Mouse (Mus musculus) embryonic facial prominence, embryonic 12.5 days (tissue): ENCODE measurements around the gene Phc1. TPM values are rescaled to one million over a fixed set of nuclear protein-coding genes. Genes with fewer than 3 reads are reported as not detected.

ENCODE experiments used
- ATAC-seq: fragments of 200-750 bp; cut with Nextera tagmentation; 2 replicates; pipeline ENCODE4 v1.8.0; 2017; ENCODE audit not compliant: insufficient number of reproducible peaks, insufficient read depth, low FRiP score, low TSS enrichment
- H3K27ac ChIP-seq: fragments of 300-500 bp; sonication (generic); 2 replicates; pipeline ENCODE4 v1.5.1; 2016; ENCODE audit warnings: mild to moderate bottlenecking
- H3K27me3 ChIP-seq: fragments of 300-500 bp; sonication (generic); 2 replicates; pipeline ENCODE4 v1.6.1; 2016; ENCODE audit warnings: mild to moderate bottlenecking, moderate library complexity
- H3K36me3 ChIP-seq: fragments of 300-500 bp; sonication (generic); 2 replicates; pipeline ENCODE4 v1.6.1; 2016; ENCODE audit warnings: mild to moderate bottlenecking
- H3K4me1 ChIP-seq: fragments of 300-500 bp; sonication (generic); 2 replicates; pipeline ENCODE4 v1.6.1; 2016
- H3K4me2 ChIP-seq: fragments of 300-500 bp; sonication (generic); replicated peaks from 2 replicates; pipeline ENCODE4 v1.6.1; 2016; ENCODE audit warnings: mild to moderate bottlenecking, moderate library complexity
- H3K4me3 ChIP-seq: fragments of 300-500 bp; sonication (generic); 2 replicates; pipeline ENCODE4 v1.5.1; 2016; ENCODE audit warnings: mild to moderate bottlenecking
- H3K9ac ChIP-seq: fragments of 300-500 bp; sonication (generic); 2 replicates; pipeline ENCODE4 v1.6.1; 2016; ENCODE audit warnings: mild to moderate bottlenecking, moderate library complexity
- H3K9me3 ChIP-seq: fragments of 300-500 bp; sonication (generic); 2 replicates; pipeline ENCODE4 v1.6.1; 2016; ENCODE audit warnings: mild to moderate bottlenecking, moderate library complexity
- WGBS: fragments of 180-500 bp; shearing (Covaris S2); methylation state at CpG from one replicate; pipeline ENCODE4 v1.1.7; 2016; 5-methylcytosine and 5-hydroxymethylcytosine counted together
- polyA plus RNA-seq: library from polyadenylated mRNA; unstranded; fragments of >200 nt; fragmentation: Nextera tagmentation; extraction: Ambion mirVana; gene quantifications from 2 replicates; pipeline ENCODE4 v1.2.1, GENCODE M21; 2016

Phc1 gene
- polyA plus RNA-seq, 1 experiment from 2014 or later, result 30.0 TPM

- Histone ChIP-seq H3K36me3 (peaks cover 46% of the 10 kb centered on the region), H3K9ac (no peak overlapping the region), H3K27me3 (no peaks in the 10 kb centered on the region), H3K4me1 (peaks cover 14% of the 10 kb centered on the region), H3K9me3 (no peaks in the 10 kb centered on the region), H3K4me3 (no peak overlapping the region), H3K27ac (no peak overlapping the region), H3K4me2 (no peak overlapping the region)
- no peak for ATAC-seq
- 83% methylated on average over 7 of the region's 7 CpGs for WGBS
Measured at GRCm38 (mm10) chr6:122334786-122335340, 5.5 kb downstream of the Phc1 start.

- Histone ChIP-seq H3K27me3 (no peaks in the 10 kb centered on the region), H3K4me1 (peaks cover 8% of the 10 kb centered on the region), H3K36me3 (peaks cover 62% of the 10 kb centered on the region), H3K4me2 (no peak overlapping the region), H3K27ac (no peak overlapping the region), H3K9me3 (no peaks in the 10 kb centered on the region), H3K9ac (no peak overlapping the region), H3K4me3 (no peak overlapping the region)
- ATAC-seq, result no peak
- 90% methylated on average over 13 of the region's 13 CpGs for WGBS
Measured at GRCm38 (mm10) chr6:122333081-122333612, 7.2 kb downstream of the Phc1 start.

DNA sequence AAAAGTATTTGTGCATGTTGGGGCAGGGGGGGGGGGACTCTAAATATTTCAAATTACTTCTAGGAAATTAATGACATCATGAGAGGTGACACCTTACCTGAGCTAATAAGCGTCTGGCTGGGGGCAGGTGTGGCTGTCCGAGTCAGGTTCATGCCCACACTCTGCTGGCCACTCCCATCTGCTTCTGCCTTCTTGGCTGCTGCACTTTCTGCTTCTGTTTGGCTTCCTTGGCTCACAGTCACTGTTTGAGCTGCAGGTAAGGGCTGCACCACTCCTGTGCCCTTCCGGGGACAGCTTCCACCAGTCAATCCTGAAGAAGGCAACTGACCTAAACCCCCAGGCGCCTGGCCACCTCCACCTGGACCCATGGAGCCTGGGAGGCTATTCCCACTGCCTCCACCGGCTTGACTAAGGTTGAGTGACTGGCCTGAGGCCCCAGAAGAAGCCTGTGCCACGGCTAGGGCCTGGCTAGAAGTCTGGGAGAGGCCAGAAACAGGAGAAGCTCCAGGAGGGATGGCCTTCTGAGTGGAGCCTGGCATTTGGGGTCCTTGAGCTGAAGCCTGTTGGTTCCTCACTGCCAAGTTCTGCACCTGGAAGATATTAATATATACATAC is 14.9 kb downstream of the Phc1 start:
- H3K9me3 ChIP-seq, result no peaks in the 10 kb centered on the region
- H3K9ac ChIP-seq, result no peak overlapping the region
- no peak for ATAC-seq
- H3K4me2 ChIP-seq, result no peak overlapping the region
- no peak overlapping the region for H3K27ac ChIP-seq
- H3K4me1 ChIP-seq, result no peaks in the 10 kb centered on the region
- WGBS, result 86% methylated on average over 6 of the region's 6 CpGs
- no peaks in the 10 kb centered on the region for H3K27me3 ChIP-seq
- H3K4me3 ChIP-seq, result no peak overlapping the region
- peaks cover 63% of the 10 kb centered on the region for H3K36me3 ChIP-seq

DNA sequence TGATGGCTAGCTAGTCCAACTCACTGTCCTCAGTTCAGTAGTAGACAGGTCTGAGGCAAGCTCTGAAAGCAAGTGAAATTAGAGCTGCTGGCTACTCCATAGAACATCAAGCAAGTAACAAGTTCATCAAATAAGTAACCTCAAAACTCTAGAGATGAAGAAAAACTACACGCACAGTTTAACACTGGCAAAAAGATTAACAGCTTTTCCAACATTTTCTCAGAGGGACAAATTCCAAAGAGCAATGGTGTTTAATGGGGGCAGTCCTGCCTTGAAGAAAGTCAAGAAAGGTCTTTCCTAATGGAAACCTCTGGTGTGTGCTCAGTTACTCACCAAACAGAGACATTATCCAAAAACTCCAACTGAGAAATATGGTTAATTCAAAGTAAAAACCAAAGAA is 21.6 kb downstream of the Phc1 start:
- H3K36me3 ChIP-seq, result peaks cover 90% of the 10 kb centered on the region
- no peak overlapping the region for H3K4me2 ChIP-seq
- H3K4me3 ChIP-seq, result no peak overlapping the region
- no peak for ATAC-seq
- 90% methylated on average over 1 of the region's 1 CpGs for whole genome bisulfite sequencing
- H3K4me1 ChIP-seq, result no peaks in the 10 kb centered on the region
- H3K9me3 ChIP-seq, result no peaks in the 10 kb centered on the region
- H3K9ac ChIP-seq, result no peak overlapping the region
- H3K27ac ChIP-seq, result no peak overlapping the region
- no peaks in the 10 kb centered on the region for H3K27me3 ChIP-seq

DNA sequence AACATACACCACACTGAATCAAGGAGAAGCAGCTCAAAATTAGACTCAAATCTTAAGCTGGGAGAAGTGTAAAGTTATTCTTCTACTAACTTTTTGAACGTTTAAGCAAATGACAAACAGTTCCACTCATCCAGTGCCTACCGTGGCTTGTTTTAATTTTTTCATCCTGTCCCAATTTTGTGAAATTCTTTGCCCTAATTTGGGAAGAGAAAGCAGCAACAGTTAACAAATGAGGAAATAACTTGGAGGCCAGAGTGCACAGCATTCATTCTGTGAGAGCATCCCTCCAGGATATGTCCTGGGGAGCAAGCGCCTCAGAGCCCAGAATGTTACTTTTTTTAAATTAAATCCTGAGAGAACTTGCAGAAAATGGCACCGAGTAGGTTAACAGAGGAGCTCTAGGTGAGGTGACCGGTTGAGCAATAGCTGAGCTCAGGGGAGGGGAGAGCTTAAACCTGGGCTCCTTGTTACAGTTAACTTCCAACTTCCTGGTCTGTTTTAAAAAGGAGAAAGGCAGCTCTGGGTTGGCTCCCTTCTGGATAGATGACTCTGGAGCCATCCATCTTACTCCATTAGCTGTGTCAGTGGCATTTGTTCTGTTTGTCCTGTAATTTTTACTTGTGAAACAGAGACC is 30.1 kb downstream of the Phc1 start:
- Histone ChIP-seq H3K4me2 (peak overlapping the region; percentile 71), H3K4me1 (peaks cover 20% of the 10 kb centered on the region), H3K27me3 (no peaks in the 10 kb centered on the region), H3K4me3 (peak overlapping the region; percentile 83), H3K9me3 (no peaks in the 10 kb centered on the region), H3K36me3 (peaks cover 23% of the 10 kb centered on the region), H3K27ac (no peak overlapping the region), H3K9ac (peak overlapping the region; percentile 80)
- WGBS, result 55% methylated on average over 5 of the region's 5 CpGs
- no peak for ATAC-seq

GRCm38 (mm10) chr6:122309446-122309960 is 30.9 kb downstream of the Phc1 start:
- H3K4me1 ChIP-seq, result peaks cover 20% of the 10 kb centered on the region
- peaks cover 20% of the 10 kb centered on the region for H3K36me3 ChIP-seq
- H3K27ac ChIP-seq, result peak overlapping the region; percentile 69; the same call in 1 of the 2 replicates
- H3K4me3 ChIP-seq, result peak overlapping the region; percentile 83
- ATAC-seq, result no peak
- no peaks in the 10 kb centered on the region for H3K9me3 ChIP-seq
- H3K4me2 ChIP-seq, result peak overlapping the region; percentile 71
- 7% methylated on average over 11 of the region's 11 CpGs for WGBS
- H3K27me3 ChIP-seq, result no peaks in the 10 kb centered on the region
- H3K9ac ChIP-seq, result peak overlapping the region; percentile 80

- Histone ChIP-seq H3K9me3 (no peaks in the 10 kb centered on the region), H3K27ac (peak within 1 kb of the TSS; percentile 69), H3K4me1 (peaks cover 22% of the 10 kb centered on the region), H3K4me2 (peak within 1 kb of the TSS; percentile 71), H3K27me3 (no peaks in the 10 kb centered on the region), H3K9ac (peak within 1 kb of the TSS; percentile 80), H3K4me3 (peak within 1 kb of the TSS; percentile 83), H3K36me3 (peaks cover 12% of the 10 kb centered on the region)
- under 1% methylated on average over 49 of the region's 49 CpGs for WGBS
- ATAC-seq, result peak; percentile 99
Measured at GRCm38 (mm10) chr6:122308505-122309393, 31.6 kb downstream of the Phc1 start, which contains the start of gene M6pr. Gene M6pr, plus strand, starts transcription at chr6:122308720.

- no peaks in the 10 kb centered on the region for H3K9me3 ChIP-seq
- H3K4me2 ChIP-seq, result 0 out of 2 replicates have a peak overlapping the region, but pooled peaks have one; percentile 17
- no peak overlapping the region for H3K27ac ChIP-seq
- peak overlapping the region; percentile 83 for H3K4me3 ChIP-seq
- no peaks in the 10 kb centered on the region for H3K27me3 ChIP-seq
- no peak for ATAC-seq
- H3K4me1 ChIP-seq, result peaks cover 23% of the 10 kb centered on the region
- 67% methylated on average over 6 of the region's 6 CpGs for WGBS
- peaks cover 6% of the 10 kb centered on the region; the same call in 1 of the 2 replicates for H3K36me3 ChIP-seq
- H3K9ac ChIP-seq, result no peak overlapping the region
Measured at GRCm38 (mm10) chr6:122308136-122308504, 32.2 kb downstream of the Phc1 start.

DNA sequence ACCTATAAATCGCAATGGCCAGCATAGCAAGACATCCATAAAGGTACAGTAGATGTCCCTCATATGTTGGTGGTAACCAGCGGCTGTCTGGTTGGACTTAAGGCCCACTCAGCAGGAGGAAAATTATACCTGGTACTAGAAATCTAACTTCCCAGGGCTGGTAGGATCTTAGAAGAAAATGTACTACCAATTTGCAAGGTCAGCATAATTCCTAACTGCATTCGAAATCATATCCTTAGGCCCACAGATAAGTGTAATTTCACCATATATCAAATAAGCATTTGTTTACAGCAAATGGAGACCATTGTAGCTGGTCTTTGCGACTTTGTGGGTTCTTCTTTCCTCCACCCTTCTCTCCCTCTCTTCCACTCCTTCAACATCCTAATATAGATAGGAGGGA is 33.7 kb downstream of the Phc1 start:
- H3K4me1 ChIP-seq, result peaks cover 23% of the 10 kb centered on the region
- no peak overlapping the region for H3K27ac ChIP-seq
- H3K4me3 ChIP-seq, result no peak overlapping the region
- no peaks in the 10 kb centered on the region for H3K27me3 ChIP-seq
- no peak overlapping the region for H3K4me2 ChIP-seq
- no peak for ATAC-seq
- 86% methylated on average over 4 of the region's 4 CpGs for WGBS
- no peaks in the 10 kb centered on the region for H3K9me3 ChIP-seq
- H3K36me3 ChIP-seq, result no peaks in the 10 kb centered on the region
- H3K9ac ChIP-seq, result no peak overlapping the region

DNA sequence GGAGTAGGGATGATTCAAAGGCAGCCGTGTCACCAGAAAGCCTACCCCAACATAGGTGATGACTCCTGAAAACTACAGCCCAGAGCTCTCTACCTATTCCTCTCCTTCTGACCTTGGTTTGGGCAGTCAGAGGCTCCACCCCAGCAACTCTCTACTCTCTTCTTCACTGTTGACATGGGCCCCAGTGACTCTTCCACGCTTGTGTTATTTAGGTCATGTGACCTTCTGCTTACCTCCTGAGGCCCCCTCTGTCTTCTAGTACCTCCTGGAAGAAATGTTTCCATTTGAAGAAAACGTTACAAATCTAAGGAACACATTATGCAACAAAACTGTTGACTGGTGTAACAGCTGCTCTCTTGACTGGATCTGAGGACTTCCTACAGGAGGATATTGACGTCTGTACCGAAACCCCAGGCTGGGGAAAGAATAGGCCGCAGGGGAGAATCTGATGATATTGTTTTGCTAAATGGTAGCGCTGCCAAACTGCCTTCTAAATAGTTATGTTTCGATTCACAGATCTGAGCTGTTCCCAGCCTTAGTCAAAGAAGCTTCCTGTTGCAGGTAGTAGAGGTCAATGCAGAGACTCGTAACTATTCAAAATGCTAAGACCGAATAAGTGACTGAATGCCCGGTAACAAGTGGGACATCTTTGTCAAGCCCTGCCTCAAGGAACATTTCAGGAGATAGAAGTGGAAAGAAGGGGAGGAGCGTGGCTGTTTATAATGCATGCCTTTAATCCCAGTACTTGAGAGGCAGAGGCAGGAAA is 35.4 kb downstream of the Phc1 start:
- WGBS, result 85% methylated on average over 12 of the region's 12 CpGs
- H3K9ac ChIP-seq, result no peak overlapping the region
- no peak for ATAC-seq

More for the DNA sequence above, 35.4 kb downstream of the Phc1 start:
- Histone ChIP-seq H3K27me3 (no peaks in the 10 kb centered on the region), H3K36me3 (no peaks in the 10 kb centered on the region), H3K9me3 (no peaks in the 10 kb centered on the region), H3K4me1 (peaks cover 14% of the 10 kb centered on the region), H3K4me3 (no peak overlapping the region), H3K4me2 (no peak overlapping the region), H3K27ac (no peak overlapping the region)
